Mouse (Mus musculus): ENCODE measurements around the gene Hdac5.

GRCm38 (mm10) chr11:102156786-102157089 lies 73.2 kb downstream of the Hdac5 start:
- TF ChIP-seq CTCF (IDR thresholded peaks at IDR 0.05; ENCODE audit: control insufficient read depth, insufficient read depth, insufficient replicate concordance, low read depth, low read length), result no peak
- TF ChIP-seq POLR2A (IDR thresholded peaks at IDR 0.05; ENCODE audit: control insufficient read depth, low read depth, low read length), result no peak
